Mouse (Mus musculus) hindbrain, embryonic 16.5 days (tissue): ENCODE measurements around the gene Herpud2. TPM values are rescaled to one million over a fixed set of nuclear protein-coding genes. Genes with fewer than 3 reads are reported as not detected.

Experiments used
- ATAC-seq: fragments of 200-750 bp; cut with Nextera tagmentation; 2 replicates; pipeline ENCODE4 v1.8.0; 2017; ENCODE audit warnings: moderate TSS enrichment, moderate library complexity
- H3K27ac ChIP-seq: fragments of 300-500 bp; sonication (generic); 2 replicates; pipeline ENCODE4 v1.5.1; 2014; ENCODE audit warnings: low read depth, mild to moderate bottlenecking, control low read depth, low read length, moderate library complexity
- H3K27me3 ChIP-seq: fragments of 300-500 bp; sonication (generic); replicated peaks from 2 replicates; pipeline ENCODE4 v1.6.1; 2014; ENCODE audit warnings: low read length; ENCODE audit not compliant: control insufficient read depth, insufficient read depth
- H3K36me3 ChIP-seq: fragments of 300-500 bp; sonication (generic); 2 replicates; pipeline ENCODE4 v1.6.1; 2014; ENCODE audit warnings: mild to moderate bottlenecking, low read length, moderate library complexity, mixed read lengths; ENCODE audit not compliant: control insufficient read depth, insufficient read depth
- H3K4me1 ChIP-seq: fragments of 300-500 bp; sonication (generic); 2 replicates; pipeline ENCODE4 v1.6.1; 2014; ENCODE audit warnings: low read depth, low read length; ENCODE audit not compliant: control insufficient read depth, insufficient read depth
- H3K4me2 ChIP-seq: fragments of 300-500 bp; sonication (generic); 2 replicates; pipeline ENCODE4 v1.6.1; 2014; ENCODE audit warnings: mild to moderate bottlenecking, low read length, control low read depth, moderate library complexity
- H3K4me3 ChIP-seq: fragments of 300-500 bp; sonication (generic); 2 replicates; pipeline ENCODE4 v1.5.1; 2014; ENCODE audit warnings: mild to moderate bottlenecking, low read length, control low read depth, moderate library complexity
- H3K9ac ChIP-seq: fragments of 300-500 bp; sonication (generic); 2 replicates; pipeline ENCODE4 v1.6.1; 2014; ENCODE audit warnings: low read depth, mild to moderate bottlenecking, control low read depth, low read length, moderate library complexity
- H3K9me3 ChIP-seq: fragments of 300-500 bp; sonication (generic); 2 replicates; pipeline ENCODE4 v1.6.1; 2014; ENCODE audit warnings: mild to moderate bottlenecking, low read length, moderate library complexity; ENCODE audit not compliant: control insufficient read depth
- WGBS: fragments of 180-500 bp; shearing (Covaris S2); extraction: QIAGEN DNeasy Blood & Tissue Kit; methylation state at CpG from one replicate; pipeline ENCODE4 v1.1.7; 2014; 5-methylcytosine and 5-hydroxymethylcytosine counted together
- polyA plus RNA-seq: library from polyadenylated mRNA; unstranded; fragments of >200 nt; fragmentation: Nextera tagmentation; extraction: Ambion mirVana; gene quantifications from 2 replicates; pipeline ENCODE4 v1.2.1, GENCODE M21; 2015

Herpud2 gene
- polyA plus RNA-seq, 1 experiment from 2014 or later: 30.2 TPM

DNA sequence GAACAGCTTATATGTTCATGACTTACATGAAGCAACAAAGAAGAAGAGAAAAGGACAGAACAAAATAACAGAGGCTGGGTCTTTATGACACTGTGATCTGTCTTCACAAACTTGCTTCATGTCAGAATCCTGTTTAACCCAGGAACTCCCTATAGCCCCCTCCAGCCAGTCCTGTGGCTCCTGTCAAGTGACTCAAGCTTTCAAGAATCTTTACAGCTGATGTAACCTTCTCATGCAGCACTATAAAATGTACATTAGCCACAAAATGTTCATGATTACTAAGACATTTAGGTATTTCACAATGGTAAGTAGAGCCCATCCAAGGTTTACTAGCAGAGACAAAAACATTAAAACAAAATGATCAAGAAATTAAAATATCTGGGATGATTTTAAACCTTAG is 1.4 kb upstream of the Herpud2 start:
- no peak overlapping the region for H3K4me3 ChIP-seq
- H3K9ac ChIP-seq: no peak overlapping the region
- H3K4me2 ChIP-seq: no peak overlapping the region
- H3K4me1 ChIP-seq: peaks cover 20% of the 10 kb centered on the region
- no peaks in the 10 kb centered on the region for H3K27me3 ChIP-seq
- H3K27ac ChIP-seq: no peak overlapping the region
- no peak for ATAC-seq
- H3K36me3 ChIP-seq: no peaks in the 10 kb centered on the region
- H3K9me3 ChIP-seq: no peaks in the 10 kb centered on the region

DNA sequence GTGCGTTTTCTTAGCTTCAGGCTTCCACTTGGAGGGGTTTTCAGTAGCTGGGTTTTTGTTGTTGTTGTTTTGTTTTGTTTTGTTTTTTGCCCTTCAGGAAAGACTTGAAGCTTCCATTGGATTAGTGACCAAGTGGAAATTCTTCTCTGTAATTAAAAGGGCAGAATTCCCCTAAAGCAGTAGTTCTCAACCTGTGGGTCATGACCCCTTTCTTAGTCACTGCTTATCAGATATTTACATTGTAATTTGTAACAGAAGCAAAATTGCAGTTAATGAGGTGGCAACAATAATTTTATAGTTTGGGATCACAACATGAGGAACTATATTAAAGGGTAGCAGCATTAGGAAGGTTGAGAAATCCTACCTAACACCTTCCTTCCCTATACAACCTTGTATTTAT is 837 bp upstream of the Herpud2 start:
- no peaks in the 10 kb centered on the region for H3K36me3 ChIP-seq
- peak overlapping the region; percentile 82 for H3K4me2 ChIP-seq
- H3K9ac ChIP-seq: peak overlapping the region; percentile 96
- H3K27me3 ChIP-seq: no peaks in the 10 kb centered on the region
- H3K27ac ChIP-seq: peak overlapping the region; percentile 94
- H3K9me3 ChIP-seq: no peaks in the 10 kb centered on the region
- peak overlapping the region; percentile 70 for H3K4me3 ChIP-seq
- ATAC-seq: no peak
- peaks cover 21% of the 10 kb centered on the region for H3K4me1 ChIP-seq
- WGBS: 19% methylated on average over 1 of the region's 1 CpGs

GRCm38 (mm10) chr9:25150791-25151610 is 619 bp downstream of the Herpud2 start:
- peak; percentile 63; the same call in 1 of the 2 replicates for ATAC-seq
- Histone ChIP-seq H3K4me3 (peak overlapping the region; percentile 70), H3K9ac (peak overlapping the region; percentile 96), H3K36me3 (no peaks in the 10 kb centered on the region), H3K27ac (peak overlapping the region; percentile 94), H3K4me2 (peak overlapping the region; percentile 82), H3K27me3 (no peaks in the 10 kb centered on the region), H3K9me3 (no peaks in the 10 kb centered on the region), H3K4me1 (peaks cover 24% of the 10 kb centered on the region)
- WGBS: under 1% methylated on average over 73 of the region's 73 CpGs

- H3K27me3 ChIP-seq: no peaks in the 10 kb centered on the region
- H3K36me3 ChIP-seq: no peaks in the 10 kb centered on the region
- no peak overlapping the region for H3K9ac ChIP-seq
- H3K4me3 ChIP-seq: peak overlapping the region; percentile 25
- no peaks in the 10 kb centered on the region for H3K9me3 ChIP-seq
- H3K27ac ChIP-seq: no peak overlapping the region
- peaks cover 24% of the 10 kb centered on the region for H3K4me1 ChIP-seq
- H3K4me2 ChIP-seq: peak overlapping the region; percentile 61
- no peak for ATAC-seq
Measured at GRCm38 (mm10) chr9:25148767-25149166, 2.9 kb downstream of the Herpud2 start.

- Histone ChIP-seq H3K4me2 (no peak overlapping the region), H3K36me3 (no peaks in the 10 kb centered on the region), H3K9ac (no peak overlapping the region), H3K27me3 (no peaks in the 10 kb centered on the region), H3K9me3 (no peaks in the 10 kb centered on the region), H3K4me3 (no peak overlapping the region), H3K27ac (no peak overlapping the region), H3K4me1 (peaks cover 21% of the 10 kb centered on the region)
- WGBS: 85% methylated on average over 1 of the region's 1 CpGs
- no peak for ATAC-seq
Measured at GRCm38 (mm10) chr9:25145925-25146324, 5.7 kb downstream of the Herpud2 start.

- H3K4me2 ChIP-seq: no peak overlapping the region
- no peak overlapping the region for H3K27ac ChIP-seq
- H3K4me1 ChIP-seq: peaks cover 13% of the 10 kb centered on the region
- no peak overlapping the region for H3K9ac ChIP-seq
- no peaks in the 10 kb centered on the region for H3K36me3 ChIP-seq
- no peaks in the 10 kb centered on the region for H3K9me3 ChIP-seq
- H3K4me3 ChIP-seq: no peak overlapping the region
- no peak for ATAC-seq
- H3K27me3 ChIP-seq: no peaks in the 10 kb centered on the region
Measured at GRCm38 (mm10) chr9:25143950-25144349, 7.7 kb downstream of the Herpud2 start.

- Histone ChIP-seq H3K27ac (no peak overlapping the region), H3K4me2 (no peak overlapping the region), H3K4me1 (peaks cover 4% of the 10 kb centered on the region), H3K27me3 (no peaks in the 10 kb centered on the region), H3K4me3 (no peak overlapping the region), H3K9me3 (no peaks in the 10 kb centered on the region), H3K9ac (no peak overlapping the region), H3K36me3 (no peaks in the 10 kb centered on the region)
- 92% methylated on average over 1 of the region's 1 CpGs for WGBS
- no peak for ATAC-seq
Measured at GRCm38 (mm10) chr9:25142988-25143387, 8.6 kb downstream of the Herpud2 start.

DNA sequence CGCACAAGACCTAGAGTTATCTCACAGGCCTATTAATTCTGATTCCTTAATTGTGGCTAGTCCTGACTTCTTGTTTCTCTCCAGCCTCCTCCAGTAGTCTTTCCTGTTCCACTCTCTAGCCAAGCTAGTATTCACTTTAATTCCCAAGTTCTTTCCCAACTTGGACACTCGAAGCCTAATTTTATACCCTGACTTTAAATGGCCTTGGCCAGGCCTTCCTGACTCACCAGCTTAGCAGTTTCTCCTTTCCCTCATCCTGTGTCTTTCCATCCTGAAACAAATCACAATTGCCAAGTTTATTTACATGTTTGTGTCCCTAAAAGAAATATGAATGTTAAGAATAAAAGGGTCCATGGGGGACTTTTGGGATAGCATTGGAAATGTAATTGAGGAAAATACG is 9.6 kb downstream of the Herpud2 start:
- Histone ChIP-seq H3K4me1 (no peaks in the 10 kb centered on the region; the same call in 1 of the 2 replicates), H3K4me2 (no peak overlapping the region), H3K27ac (no peak overlapping the region), H3K9me3 (no peaks in the 10 kb centered on the region), H3K9ac (no peak overlapping the region), H3K27me3 (no peaks in the 10 kb centered on the region), H3K36me3 (no peaks in the 10 kb centered on the region), H3K4me3 (no peak overlapping the region)
- no peak for ATAC-seq
- 93% methylated on average over 3 of the region's 3 CpGs for WGBS

GRCm38 (mm10) chr9:25140330-25140729 is 11.3 kb downstream of the Herpud2 start:
- 64% methylated on average over 1 of the region's 1 CpGs for WGBS
- H3K27me3 ChIP-seq: no peaks in the 10 kb centered on the region
- H3K4me1 ChIP-seq: no peaks in the 10 kb centered on the region
- H3K9me3 ChIP-seq: no peaks in the 10 kb centered on the region
- H3K4me2 ChIP-seq: no peak overlapping the region
- H3K4me3 ChIP-seq: no peak overlapping the region
- no peaks in the 10 kb centered on the region for H3K36me3 ChIP-seq
- H3K9ac ChIP-seq: no peak overlapping the region
- no peak overlapping the region for H3K27ac ChIP-seq
- ATAC-seq: no peak
